Mouse (Mus musculus): ENCODE measurements at regions not wholly inside any gene's neighbourhood (a gene's known extent, or its start where the extent isn't known, plus 50 kb on each side); places are given as distances from the start of the nearest gene placed in this dataset.

DNA sequence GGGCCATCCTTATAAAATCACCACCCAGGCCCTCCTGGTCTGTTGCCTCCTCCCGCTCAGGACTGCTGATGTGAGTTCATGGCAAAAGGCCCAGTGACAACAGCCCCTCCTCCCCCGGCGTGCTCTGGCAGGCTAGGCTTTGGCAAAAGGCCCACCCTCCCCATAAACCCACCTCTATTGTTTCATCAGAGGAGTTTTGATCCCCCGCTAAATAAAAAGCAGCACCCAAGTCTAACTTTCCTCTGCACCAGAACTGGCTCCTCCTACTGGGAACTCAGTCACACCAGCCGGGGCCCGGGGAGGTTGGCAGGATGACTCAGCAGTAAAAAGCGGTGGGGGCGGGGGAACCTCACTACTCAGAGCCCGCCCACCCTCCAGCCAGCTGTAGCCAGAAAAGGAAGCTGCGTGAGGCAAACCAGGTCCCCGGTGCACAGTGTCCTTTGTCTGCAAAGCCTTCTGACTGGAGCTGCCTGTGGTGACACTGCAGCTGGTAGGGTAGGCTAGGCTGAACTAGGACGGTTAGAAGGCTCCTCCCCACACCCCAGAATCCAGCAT lies 122.1 kb downstream of the Cpeb2 start (continued):
- TF ChIP-seq BHLHE40 (IDR thresholded peaks at IDR 0.05; ENCODE audit: low read depth, low read length) (peak; percentile 54; the same call in 1 of the 2 replicates), USF1 (IDR thresholded peaks at IDR 0.05; ENCODE audit: low read depth, low read length) (no peak), UBTF (IDR thresholded peaks at IDR 0.05; ENCODE audit: low read depth, low read length) (no peak), RAD21 (IDR thresholded peaks at IDR 0.05; ENCODE audit: low read depth, low read length) (no peak; the same call in none of the 2 replicates), HCFC1 (IDR thresholded peaks at IDR 0.05; ENCODE audit: low read depth, low read length) (peak; percentile 50), ETS1 (conservative IDR thresholded peaks at IDR 0.05; ENCODE audit: low read depth, low read length) (peak; percentile 86), ELF1 (IDR thresholded peaks at IDR 0.05; ENCODE audit: low read depth, low read length) (peak; percentile 70)

DNA sequence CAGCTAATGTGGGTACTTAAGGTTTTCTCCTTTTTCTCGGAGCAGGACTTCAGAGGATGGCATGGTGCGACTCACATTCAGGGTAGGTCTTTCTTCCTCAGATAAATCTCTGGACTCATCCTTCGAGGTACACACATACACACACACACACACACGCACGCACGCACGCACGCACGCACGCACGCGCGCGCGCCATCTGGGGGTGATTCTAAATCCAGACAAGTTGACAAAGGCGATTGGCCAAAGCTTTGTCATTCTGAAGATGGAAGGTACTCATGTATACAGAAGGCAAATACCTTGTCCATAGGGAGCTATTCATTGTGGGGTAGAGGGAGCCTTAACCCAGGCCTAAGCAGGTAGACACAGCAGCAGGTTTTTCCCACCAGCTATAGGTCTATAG lies 122.9 kb downstream of the Cpeb2 start:
- Histone ChIP-seq H3K27me3 (replicated peaks) (no peaks in the 10 kb centered on the region), H3K79me2 (replicated peaks; ENCODE audit: control insufficient read depth, extremely low read depth, insufficient read depth, poor library complexity, severe bottlenecking) (no peaks in the 10 kb centered on the region), H3K27ac (ENCODE audit: insufficient read depth, low read depth) (no peak overlapping the region), H3K4me1 (ENCODE audit: control insufficient read depth in 1 of 2, insufficient read depth in 2 of 2) (peaks cover 8 to 18% of the 10 kb centered on the region in 2 experiments), H3K4me3 (replicated peaks in 1 of 3; ENCODE audit: low read depth in 2 of 3, low read length in 2 of 3, poor library complexity in 1 of 3) (peak overlapping the region in 2 of 3 experiments; percentile 3 to 54), H3K36me3 (replicated peaks in 1 of 2; ENCODE audit: control insufficient read depth in 1 of 2, insufficient read depth in 1 of 2, low read length in 1 of 2) (no peaks in the 10 kb centered on the region), H3K9me3 (replicated peaks; ENCODE audit: low read length) (no peaks in the 10 kb centered on the region), H3K9ac (ENCODE audit: insufficient read depth, low read depth) (peak overlapping the region; percentile 37; the same call in 1 of the 2 replicates), H3K4me2 (ENCODE audit: insufficient read depth, low read depth, poor library complexity, severe bottlenecking) (peak overlapping the region; percentile 58)
- peak; percentile 42 for DNase-seq (ENCODE audit: extremely low read depth)
- in situ Hi-C loops (cut with MboI; ENCODE audit: low pct_ligation_motif_present, low pct_unique_long_range_greater_than_20kb, low sequenced_read_pairs) (loop anchor here (25.0 kb wide), 3 partner anchors 119 to 1469 kb away; partner anchors contain the start of gene Cpeb2), dilution Hi-C loops (cut with MboI; ENCODE audit: extremely low pct_ligation_motif_present, extremely low pct_unique_long_range_greater_than_20kb, low sequenced_read_pairs) (no loop called here)
- TF ChIP-seq SIN3A (IDR thresholded peaks at IDR 0.05; ENCODE audit: low read length) (no peak), NELFE (IDR thresholded peaks at IDR 0.05; ENCODE audit: low read depth, low read length) (no peak), GABPA (IDR thresholded peaks at IDR 0.05; ENCODE audit: insufficient replicate concordance, low read depth, low read length) (no peak), UBTF (IDR thresholded peaks at IDR 0.05; ENCODE audit: low read depth, low read length) (no peak), CHD2 (IDR thresholded peaks at IDR 0.05; ENCODE audit: low read length) (no peak), EP300 (IDR thresholded peaks at IDR 0.05; ENCODE audit: low read length) (no peak), TCF12 (IDR thresholded peaks at IDR 0.05; ENCODE audit: low read depth, low read length) (no peak), MAX (IDR thresholded peaks at IDR 0.05; ENCODE audit: low read length) (no peak), RCOR1 (conservative IDR thresholded peaks at IDR 0.05; ENCODE audit: low read depth, low read length) (no peak), USF1 (IDR thresholded peaks at IDR 0.05; ENCODE audit: low read depth, low read length) (no peak), CTCF (conservative IDR thresholded peaks at IDR 0.05 in 1 of 2, IDR thresholded peaks at IDR 0.05 in 1 of 2; ENCODE audit: low read depth in 2 of 2, low read length in 2 of 2) (peak in 1 of 2 experiments; percentile 51; a peak in 2 of 4 replicates), CHD1 (IDR thresholded peaks at IDR 0.05; ENCODE audit: low read depth, low read length) (no peak), JUN (IDR thresholded peaks at IDR 0.05; ENCODE audit: insufficient read depth, low read depth, low read length) (no peak), SMC3 (IDR thresholded peaks at IDR 0.05; ENCODE audit: low read depth, low read length) (peak; percentile 54), POLR2AphosphoS2 (IDR thresholded peaks at IDR 0.05; ENCODE audit: low read depth, low read length) (no peak), POLR2A (IDR thresholded peaks at IDR 0.05; ENCODE audit: low read depth, low read length) (no peak), HCFC1 (IDR thresholded peaks at IDR 0.05; ENCODE audit: low read depth, low read length) (no peak), NRF1 (IDR thresholded peaks at IDR 0.05; ENCODE audit: low read depth, low read length) (peak; percentile 65), RAD21 (IDR thresholded peaks at IDR 0.05; ENCODE audit: low read depth, low read length) (no peak; the same call in none of the 2 replicates), E2F4 (IDR thresholded peaks at IDR 0.05; ENCODE audit: insufficient replicate concordance, low read depth, low read length) (no peak), JUND (conservative IDR thresholded peaks at IDR 0.05; ENCODE audit: low read depth, low read length) (no peak), BHLHE40 (IDR thresholded peaks at IDR 0.05; ENCODE audit: low read depth, low read length) (peak; percentile 75), MXI1 (IDR thresholded peaks at IDR 0.05; ENCODE audit: low read depth, low read length) (no peak), ZMIZ1 (IDR thresholded peaks at IDR 0.05; ENCODE audit: low read depth, low read length) (no peak), MYC (IDR thresholded peaks at IDR 0.05; ENCODE audit: low read depth, low read length) (no peak), MAZ (IDR thresholded peaks at IDR 0.05; ENCODE audit: low read depth, low read length) (no peak), ZKSCAN1 (IDR thresholded peaks at IDR 0.05; ENCODE audit: borderline replicate concordance, low read depth, low read length) (no peak)
